Mouse (Mus musculus) B cell, adult 2 months (primary cell): ENCODE results near the gene Fam213b.

Experiments used
- DNase-seq, 2 experiments: peaks; one replicate each; pipeline ENCODE4 v3.0.0; 2022

Gene Fam213b

GRCm38 (mm10) chr4:154922291-154922690 is 23.4 kb upstream of the Fam213b start:
- no peak for DNase-seq

GRCm38 (mm10) chr4:154916662-154917061 is 17.7 kb upstream of the Fam213b start:
- no peak for DNase-seq

DNA sequence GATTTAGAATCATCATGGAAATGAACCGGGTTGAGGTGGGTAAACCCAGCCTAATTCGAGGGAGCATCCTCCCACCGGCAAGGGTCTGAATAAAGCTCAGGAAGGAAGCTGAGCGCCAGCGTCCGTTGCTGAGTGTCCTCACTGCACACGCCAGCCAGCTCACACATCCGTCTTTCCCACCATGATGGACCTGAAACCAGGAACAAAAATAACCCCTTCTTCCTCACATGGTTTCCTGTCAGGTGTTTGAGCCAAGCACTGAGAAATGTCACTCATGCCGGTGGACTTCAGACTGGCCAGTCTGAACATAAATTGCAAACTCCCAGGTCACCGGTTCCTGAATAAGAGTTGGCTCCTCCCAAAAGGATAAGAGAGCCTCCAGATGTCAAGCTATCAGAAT is 16.4 kb upstream of the Fam213b start:
- DNase-seq = no peak

DNA sequence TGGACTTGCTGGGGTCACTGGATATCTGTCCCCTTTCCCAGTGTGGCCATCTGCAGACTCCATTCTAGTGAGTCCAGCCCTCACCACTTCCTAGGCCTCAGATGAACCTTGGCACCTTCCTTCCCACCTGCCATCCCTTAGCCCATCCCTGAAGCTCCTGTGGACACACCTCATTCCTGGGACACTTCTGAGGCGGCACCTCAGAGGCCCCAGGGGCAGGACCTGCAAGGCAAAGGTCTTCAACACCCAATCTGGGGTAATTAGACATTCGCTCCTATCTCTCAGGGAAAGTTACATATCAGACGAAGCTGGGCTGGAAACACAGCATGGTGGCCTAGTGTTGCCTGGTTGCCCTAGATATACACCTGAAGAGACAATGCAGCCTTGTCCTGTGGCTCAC is 15.8 kb upstream of the Fam213b start:
- no peak for DNase-seq

DNA sequence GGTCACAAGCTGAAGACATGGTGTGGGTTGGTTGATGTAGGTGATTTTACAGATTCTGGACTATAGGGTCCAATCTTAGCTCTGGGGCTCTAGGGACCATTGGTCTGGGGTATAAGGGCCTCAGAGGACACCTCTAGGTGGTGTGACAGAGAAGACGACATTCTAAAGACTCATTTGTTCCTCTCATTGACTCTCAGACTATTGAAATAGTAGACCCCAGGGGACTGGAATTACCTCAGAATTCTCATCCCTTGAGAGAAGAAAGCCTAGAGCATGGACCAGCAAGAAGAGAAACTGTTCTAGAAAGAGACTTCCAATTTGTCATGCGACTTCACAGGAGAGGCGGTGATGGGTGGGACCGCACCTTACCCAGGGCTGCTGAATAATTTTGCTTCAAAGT is 15.3 kb upstream of the Fam213b start:
- DNase-seq = no peak

GRCm38 (mm10) chr4:154913845-154914244 is 14.9 kb upstream of the Fam213b start:
- no peak for DNase-seq

DNA sequence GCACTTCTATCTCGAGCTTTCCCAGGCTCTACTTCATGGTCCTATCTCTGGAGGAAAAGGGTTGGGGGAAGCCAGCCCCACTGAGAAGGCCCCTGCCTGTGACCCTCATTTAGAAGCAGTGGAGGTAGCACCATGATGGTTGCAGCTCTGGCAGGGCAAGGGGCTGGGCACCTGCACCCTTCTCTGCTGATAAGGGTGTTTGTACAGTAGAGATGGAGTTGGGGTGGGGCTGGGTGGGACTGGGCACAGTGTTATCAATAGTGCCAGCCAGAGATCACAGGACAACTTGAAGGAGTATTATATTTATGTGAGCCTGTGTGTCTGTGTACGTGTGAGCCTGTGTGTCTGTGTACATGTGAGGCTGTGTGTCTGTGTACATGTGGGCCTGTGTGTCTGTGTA is 12.7 kb upstream of the Fam213b start:
- no peak for DNase-seq

- no peak for DNase-seq
Measured at GRCm38 (mm10) chr4:154910606-154911522, 11.9 kb upstream of the Fam213b start.

DNA sequence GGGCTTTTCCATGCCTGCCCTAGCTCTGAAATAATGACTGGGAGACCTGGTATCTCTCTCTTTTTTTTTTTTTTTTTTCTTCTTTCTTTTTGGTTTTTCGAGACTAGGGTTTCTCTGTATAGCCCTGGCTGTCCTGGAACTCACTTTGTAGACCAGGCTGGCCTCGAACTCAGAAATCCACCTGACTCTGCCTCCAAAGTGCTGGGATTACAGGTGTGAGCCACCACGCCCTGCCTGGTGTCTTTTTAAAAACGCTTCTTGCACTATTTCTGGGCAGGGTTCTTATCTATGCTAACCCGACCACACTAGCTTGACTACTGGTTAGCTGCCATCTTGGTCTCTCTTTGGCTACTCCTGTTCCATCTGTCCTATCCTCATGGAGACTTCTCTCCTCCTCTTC is 9.6 kb upstream of the Fam213b start:
- DNase-seq = no peak

GRCm38 (mm10) chr4:154907833-154908232 is 8.9 kb upstream of the Fam213b start:
- peak; percentile 69 to 72 for DNase-seq

- DNase-seq = peak; percentile 82 to 83
Measured at GRCm38 (mm10) chr4:154904185-154905071, 5.5 kb upstream of the Fam213b start.

GRCm38 (mm10) chr4:154902371-154902770 is 3.4 kb upstream of the Fam213b start:
- no peak for DNase-seq

GRCm38 (mm10) chr4:154897676-154898465 is 1.1 kb downstream of the Fam213b start:
- no peak for DNase-seq

GRCm38 (mm10) chr4:154895549-154895948 is 3.4 kb downstream of the Fam213b start:
- DNase-seq = no peak

GRCm38 (mm10) chr4:154890887-154891286 is 8.0 kb downstream of the Fam213b start:
- DNase-seq = no peak

DNA sequence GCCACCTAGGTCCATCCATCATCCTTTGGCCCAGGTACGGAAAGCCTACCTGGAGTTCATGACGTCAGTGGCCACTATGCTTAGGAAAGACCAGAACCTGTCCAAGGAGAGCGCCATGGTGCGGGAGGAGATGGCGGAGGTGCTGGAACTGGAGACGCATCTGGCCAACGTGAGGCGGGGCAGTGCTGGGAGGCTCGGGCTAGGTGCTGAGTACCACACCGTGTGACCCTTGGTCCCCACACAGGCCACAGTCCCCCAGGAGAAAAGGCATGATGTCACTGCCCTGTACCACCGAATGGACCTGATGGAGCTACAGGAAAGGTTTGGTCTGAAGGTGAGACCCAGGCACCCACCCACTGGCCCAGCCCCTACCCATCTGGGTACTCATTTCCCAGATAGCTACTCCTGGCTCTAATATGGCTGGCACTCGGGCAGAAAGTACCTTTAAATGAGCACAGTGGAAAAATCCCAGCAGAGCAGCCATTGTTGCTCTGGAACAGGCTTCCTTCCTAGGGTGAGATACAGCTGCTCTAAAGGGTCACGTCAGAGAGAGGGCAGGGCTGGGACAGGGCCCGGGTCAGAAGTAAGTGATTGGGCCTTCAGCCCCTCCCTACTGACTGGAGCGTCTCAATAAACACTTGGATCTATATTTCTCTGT is 11.2 kb downstream of the Fam213b start:
- DNase-seq = no peak

GRCm38 (mm10) chr4:154886876-154887592 is 11.9 kb downstream of the Fam213b start:
- no peak for DNase-seq

GRCm38 (mm10) chr4:154885416-154885815 is 13.5 kb downstream of the Fam213b start:
- no peak for DNase-seq

- no peak for DNase-seq
Measured at GRCm38 (mm10) chr4:154882014-154882659, 16.8 kb downstream of the Fam213b start.

DNA sequence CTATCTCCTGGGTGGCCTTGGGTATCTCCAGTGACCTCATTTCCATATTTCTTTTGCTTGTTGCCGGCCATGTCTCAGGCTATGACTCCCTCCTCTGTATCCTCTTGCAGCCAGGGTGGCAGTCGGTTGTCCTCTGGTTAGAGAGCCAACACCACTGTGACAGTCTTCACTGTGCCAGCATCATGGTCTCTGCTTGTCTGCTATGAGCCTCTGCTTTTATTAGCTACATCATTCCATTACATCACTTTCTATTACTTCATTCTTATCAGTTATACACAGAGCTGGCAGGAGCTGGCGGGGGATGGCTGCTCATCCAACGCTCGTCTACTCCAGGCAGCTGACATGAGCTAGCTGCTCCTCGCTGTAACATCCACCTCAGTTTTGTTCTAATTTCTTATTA is 18.2 kb downstream of the Fam213b start:
- no peak for DNase-seq
